Mouse (Mus musculus): ENCODE measurements around the gene Syt15.
"Not testable (repeated sequence)": the region's sequence is repeated elsewhere in the genome, so short reads cannot be mapped to it uniquely, and the experiment has no call there.

The Syt15 gene

DNA sequence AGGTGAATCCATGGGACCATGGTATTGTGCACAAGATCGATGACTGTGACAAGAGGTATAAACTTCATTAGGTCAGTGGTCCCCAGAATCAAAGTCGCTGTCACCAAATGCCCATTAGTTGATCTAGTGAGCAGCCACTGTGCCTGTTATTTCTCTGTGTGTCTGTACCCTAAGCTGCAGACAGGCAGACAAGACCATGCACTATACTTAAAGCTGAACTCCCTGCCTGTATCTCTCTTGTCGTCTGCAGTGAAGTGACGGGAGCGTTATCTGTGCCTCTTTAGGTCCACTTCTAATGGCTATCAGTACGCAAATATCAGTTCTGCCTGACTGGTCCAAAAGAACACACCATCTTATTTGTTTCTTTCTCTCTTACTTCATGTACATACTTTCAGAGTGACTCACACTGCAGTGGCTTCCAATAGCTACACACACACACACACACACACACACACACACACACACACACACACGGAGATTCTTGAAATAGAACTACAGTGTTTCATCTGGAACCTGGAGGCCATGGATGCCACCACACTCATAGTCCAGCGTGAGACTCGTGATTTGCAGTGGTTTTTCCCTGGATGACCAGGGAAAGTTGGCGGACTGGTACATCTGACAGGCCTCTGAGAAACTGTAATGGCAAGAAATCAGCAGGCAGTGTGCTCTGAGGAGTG, 9.6 kb downstream of the Syt15 start:
- no peak for DNase-seq

- no peak for DNase-seq
Measured at GRCm38 (mm10) chr14:34232340-34232739, 12.9 kb downstream of the Syt15 start.

GRCm38 (mm10) chr14:34232866-34233680, 13.7 kb downstream of the Syt15 start:
- no peak for DNase-seq

DNA sequence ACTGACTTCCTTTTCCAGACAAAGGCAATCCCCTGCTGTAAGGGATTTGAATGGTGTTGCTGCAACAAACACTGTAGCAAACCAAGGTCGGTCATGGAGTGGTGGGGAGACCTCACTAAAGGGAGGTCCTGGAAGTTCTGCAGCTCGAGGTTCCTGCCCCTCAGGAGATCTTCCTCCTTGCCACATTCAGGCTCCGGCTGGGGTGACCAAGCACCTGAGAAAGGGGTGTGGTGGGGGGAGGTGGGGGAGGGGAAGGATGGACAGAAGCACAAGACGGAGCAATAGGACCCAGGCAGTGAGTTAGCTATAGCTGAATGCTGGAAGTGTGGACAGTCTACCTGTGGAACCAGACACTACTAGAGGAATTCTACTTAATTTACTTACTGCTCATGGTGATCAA, 14.5 kb downstream of the Syt15 start:
- no peak for DNase-seq

- DNase-seq = peak; percentile 61 to 62
Measured at GRCm38 (mm10) chr14:34234630-34235380, 15.4 kb downstream of the Syt15 start.

GRCm38 (mm10) chr14:34240263-34240662, 20.9 kb downstream of the Syt15 start:
- DNase-seq = no peak

GRCm38 (mm10) chr14:34240676-34241075, 21.3 kb downstream of the Syt15 start:
- no peak for DNase-seq

GRCm38 (mm10) chr14:34252470-34253145, 33.2 kb downstream of the Syt15 start:
- DNase-seq = no peak

GRCm38 (mm10) chr14:34253261-34253660, 33.9 kb downstream of the Syt15 start:
- DNase-seq = no peak

DNA sequence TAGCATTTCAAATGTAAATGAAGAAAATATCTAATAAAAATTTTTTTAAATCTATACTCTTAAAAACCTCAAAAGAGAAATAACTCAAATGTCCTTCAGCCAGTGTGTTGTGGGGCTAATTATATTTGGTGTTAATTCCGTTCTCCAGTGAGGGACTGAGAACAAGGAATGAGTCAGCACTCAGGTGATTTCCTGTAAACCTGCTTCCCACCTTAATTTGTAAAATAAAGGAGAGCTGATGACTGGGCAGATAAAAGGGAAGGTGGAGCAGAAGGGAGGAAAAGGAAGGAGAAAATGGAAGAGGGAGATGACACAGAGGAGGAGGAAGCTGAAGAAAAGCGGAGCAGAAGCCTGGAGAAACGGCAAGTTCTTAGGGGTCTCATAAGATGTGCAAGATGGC, 39.1 kb downstream of the Syt15 start:
- not testable (repeated sequence) for DNase-seq

DNA sequence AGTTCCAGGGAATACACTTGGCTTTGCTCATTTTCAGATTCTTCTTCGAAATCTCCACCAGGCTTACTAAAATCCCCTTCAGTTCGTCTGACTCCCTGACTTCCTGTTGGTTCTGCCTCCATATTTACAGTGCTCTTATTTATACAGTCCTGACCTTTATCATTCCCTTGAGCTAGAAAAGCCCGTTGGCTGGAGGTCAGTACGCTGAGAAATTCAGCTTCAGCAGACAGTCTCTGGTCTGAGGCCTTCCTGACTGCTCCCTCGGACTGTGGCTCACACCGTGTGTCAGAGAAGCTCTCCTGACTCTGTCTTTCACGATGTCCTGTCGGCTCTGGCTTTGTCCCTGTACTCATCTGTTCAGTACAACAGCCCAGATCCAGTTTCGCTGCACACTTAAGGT, 48.7 kb downstream of the Syt15 start:
- no peak for DNase-seq

GRCm38 (mm10) chr14:34273280-34273679, 53.9 kb downstream of the Syt15 start:
- no peak for DNase-seq

DNA sequence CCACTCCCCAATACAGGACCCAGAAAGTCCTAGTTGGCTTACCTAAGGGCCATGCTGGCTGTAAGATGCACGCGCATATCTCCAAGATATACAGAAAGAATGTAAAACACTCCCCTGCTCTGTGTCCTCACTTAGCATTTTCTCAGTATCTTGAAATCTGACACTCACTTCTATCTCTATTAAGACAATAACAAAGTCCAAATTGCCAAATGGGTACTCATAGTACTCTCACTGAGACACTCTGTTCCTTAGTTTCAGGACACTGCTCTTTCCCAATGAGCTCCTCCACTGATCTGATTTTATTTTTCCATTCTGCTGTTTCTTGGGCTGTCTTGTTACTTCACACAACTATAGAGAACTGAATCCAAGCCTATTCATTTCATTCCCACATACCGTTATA, 54.7 kb downstream of the Syt15 start:
- no peak for DNase-seq

DNA sequence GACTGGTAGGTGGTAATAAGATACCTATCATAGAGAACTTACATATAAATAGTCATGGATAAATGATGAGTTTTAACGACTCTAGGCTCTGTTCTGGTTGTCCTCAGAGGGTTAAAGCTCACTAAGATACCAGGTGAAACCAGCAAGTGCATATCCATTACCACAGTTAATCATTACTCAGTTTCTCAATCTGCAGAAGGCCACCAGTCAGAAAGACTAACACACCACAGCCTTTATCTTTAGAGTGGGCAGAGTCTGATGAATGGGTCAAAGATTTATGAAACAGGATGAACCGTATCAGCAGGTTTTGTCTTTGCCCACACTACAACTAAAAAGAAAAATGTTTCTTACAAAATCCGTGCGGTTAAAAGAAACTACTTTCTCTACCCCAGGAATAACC, 55.8 kb downstream of the Syt15 start:
- DNase-seq = no peak

- DNase-seq = no peak
Measured at GRCm38 (mm10) chr14:34279726-34280125, 60.3 kb downstream of the Syt15 start.

All from cerebellum, postnatal 36 days (tissue).